ENCODE assay signal across 13 mouse cellular contexts in genomic region chr9:71812402-71812801, GRCm38 (mm10). TPM values are rescaled to one million over a fixed set of nuclear protein-coding genes. Genes with fewer than 3 reads are reported as not detected.
DNase-seq lines count a peak whose midpoint lies in the region; ATAC-seq and TF ChIP-seq lines count a peak whose summit lies in the region.
"Had no signal": no experiment of that assay in that cellular context is flagged by ENCODE, and none has a peak within 500 bp of the region (broad histone marks: within the 10 kb centered on the region; RNA-seq: fewer than 3 reads in every experiment).

No protein-coding gene starts in this region.

- 35% methylated on average over 4 of the region's 4 CpGs for whole genome bisulfite sequencing in forebrain, postnatal 0 days
- WGBS in forebrain, embryonic 13.5 days, result 38% methylated on average over 4 of the region's 4 CpGs

- no peak for DNase-seq in forebrain, postnatal 0 days
- DNase-seq in layer of hippocampus, adult 2 months (ENCODE audit: low spot score in 2 of 2), result no peak
- no peak for DNase-seq in layer of hippocampus, postnatal 36 days
- peak; percentile 16 for DNase-seq in 416B (ENCODE audit: low read depth)
- peak; percentile 29 for DNase-seq in brain, adult 2 months (ENCODE audit: low read depth, low spot score)
- no peak for DNase-seq in right cerebral cortex, adult 18-20 months
- DNase-seq in adipocyte (ENCODE audit: low spot score), result no peak
- DNase-seq: adrenal gland, postnatal 10 days; heart, adult 18-20 months; heart, postnatal 36 days; kidney, adult 11 months; layer of hippocampus, adult 9-11 months had no signal

- no peaks in the 10 kb centered on the region for H3K36me3 ChIP-seq in forebrain, postnatal 0 days (ENCODE audit: insufficient read depth)
- no peaks in the 10 kb centered on the region for H3K36me3 ChIP-seq in forebrain, embryonic 13.5 days (ENCODE audit: poor library complexity, severe bottlenecking)

- H3K27ac ChIP-seq in forebrain, postnatal 0 days (ENCODE audit: low read depth, low read length), result no peak overlapping the region
- H3K27ac ChIP-seq in forebrain, embryonic 13.5 days, result no peak overlapping the region
- no peak overlapping the region for H3K27ac ChIP-seq in layer of hippocampus, adult 2 months

- ATAC-seq in forebrain, postnatal 0 days, result no peak
- no peak for ATAC-seq in forebrain, embryonic 13.5 days

- no peak overlapping the region for H3K4me3 ChIP-seq in forebrain, postnatal 0 days (ENCODE audit: low read depth, low read length)
- H3K4me3 ChIP-seq in forebrain, embryonic 13.5 days, result no peak overlapping the region
- no peak overlapping the region for H3K4me3 ChIP-seq in layer of hippocampus, adult 2 months

- H3K9me3 ChIP-seq in forebrain, postnatal 0 days (ENCODE audit: low read length), result no peaks in the 10 kb centered on the region
- H3K9me3 ChIP-seq in forebrain, embryonic 13.5 days (replicated peaks), result no peaks in the 10 kb centered on the region

- TF ChIP-seq CTCF in forebrain, postnatal 0 days (IDR thresholded peaks at IDR 0.05; ENCODE audit: low read depth), result peak; percentile 42
- peak; percentile 68 for TF ChIP-seq CTCF in layer of hippocampus, adult 2 months (conservative IDR thresholded peaks at IDR 0.05)

- H3K9ac ChIP-seq in forebrain, postnatal 0 days, result no peak overlapping the region
- no peak overlapping the region for H3K9ac ChIP-seq in forebrain, embryonic 13.5 days

- H3K27me3 ChIP-seq in forebrain, postnatal 0 days (ENCODE audit: insufficient read depth, low read length), result no peaks in the 10 kb centered on the region; the same call in 1 of the 2 replicates
- 0 out of 2 replicates have a peak, but pooled peaks cover 5% of the 10 kb centered on the region for H3K27me3 ChIP-seq in forebrain, embryonic 13.5 days

- no peaks in the 10 kb centered on the region for H3K4me1 ChIP-seq in forebrain, postnatal 0 days (ENCODE audit: insufficient read depth)
- H3K4me1 ChIP-seq in forebrain, embryonic 13.5 days, result 0 out of 2 replicates have a peak, but pooled peaks cover 3% of the 10 kb centered on the region

- no peak overlapping the region for H3K4me2 ChIP-seq in forebrain, postnatal 0 days (ENCODE audit: low read depth)
- no peak overlapping the region for H3K4me2 ChIP-seq in forebrain, embryonic 13.5 days

RNA-seq across cellular contexts. Expression of gene Cgnl1, which starts 41.0 kb away (rescaled TPM):
- 5.8 and 8.5 TPM in 2 replicates for total RNA-seq in forebrain, postnatal 0 days (2014; rRNA removed)
- polyA plus RNA-seq in forebrain, postnatal 0 days (2015; fragmentation: Nextera tagmentation; extraction: Ambion mirVana), result 3.4 and 5.0 TPM in 2 replicates
- polyA plus RNA-seq in forebrain, embryonic 13.5 days (2015; fragmentation: Nextera tagmentation; extraction: Ambion mirVana), result 4.0 TPM in 2 replicates
- total RNA-seq in layer of hippocampus, adult 2 months (2021), result 1 to 10 TPM; 6.6 to 7.9 TPM
- 1 to 10 TPM; 8.4 to 10.0 TPM for total RNA-seq in layer of hippocampus, postnatal 36 days (2021)

Comparison
In these comparisons a context has a peak if more than half of its experiments do, and no peak if none do; other contexts are left out.
1. DNase-seq: peak in 416B (single experiment) and brain, adult 2 months (single experiment); none in forebrain, postnatal 0 days (single experiment), layer of hippocampus, adult 2 months (0 of 2), layer of hippocampus, postnatal 36 days (0 of 2), right cerebral cortex, adult 18-20 months (single experiment) and adipocyte (single experiment).